Mouse (Mus musculus) right cerebral cortex, postnatal 14 days (tissue): Measurements from ENCODE around the gene Ccdc8.

Experiments
- DNase-seq: peaks from one replicate; pipeline ENCODE4 v3.0.0; 2022

Gene Ccdc8

DNA sequence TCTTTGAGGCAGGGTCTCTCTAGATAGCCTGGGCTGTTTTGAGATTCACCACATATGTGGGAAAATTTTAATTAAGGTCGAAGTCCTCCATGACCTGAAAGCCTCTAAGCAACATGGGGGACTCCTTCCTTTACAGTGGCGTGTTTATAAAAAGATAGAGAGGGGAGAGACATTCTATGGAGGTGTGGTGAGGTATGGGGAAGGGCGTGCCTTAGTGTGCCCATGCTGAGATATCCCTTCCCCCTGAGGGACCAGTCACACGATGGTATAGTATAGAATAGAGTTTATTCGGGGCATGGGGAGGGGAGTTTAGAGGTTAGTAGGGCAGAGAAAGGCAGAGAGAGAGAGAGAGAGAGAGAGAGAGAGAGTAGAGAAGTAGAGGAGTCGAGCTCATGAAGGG, 14.3 kb upstream of the Ccdc8 start:
- DNase-seq = no peak

DNA sequence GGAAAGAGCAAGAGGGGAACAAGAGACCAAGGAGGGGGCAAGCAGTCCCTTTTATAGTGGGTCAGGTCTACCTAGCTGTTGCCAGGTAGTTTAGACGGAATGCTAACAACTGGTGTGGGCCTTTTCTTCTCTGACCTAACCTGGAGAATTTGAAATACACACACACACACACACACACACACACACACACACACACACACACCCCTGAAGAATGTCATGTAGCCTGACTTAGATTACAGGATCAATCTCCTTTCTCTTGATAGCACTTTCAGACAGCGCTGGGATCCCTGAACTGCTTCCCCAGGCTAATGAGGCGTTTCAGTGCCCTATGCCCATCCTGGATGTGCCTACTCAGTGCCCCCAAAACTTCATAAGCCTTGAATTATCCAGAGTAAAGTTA, 13.9 kb upstream of the Ccdc8 start:
- DNase-seq = no peak

DNA sequence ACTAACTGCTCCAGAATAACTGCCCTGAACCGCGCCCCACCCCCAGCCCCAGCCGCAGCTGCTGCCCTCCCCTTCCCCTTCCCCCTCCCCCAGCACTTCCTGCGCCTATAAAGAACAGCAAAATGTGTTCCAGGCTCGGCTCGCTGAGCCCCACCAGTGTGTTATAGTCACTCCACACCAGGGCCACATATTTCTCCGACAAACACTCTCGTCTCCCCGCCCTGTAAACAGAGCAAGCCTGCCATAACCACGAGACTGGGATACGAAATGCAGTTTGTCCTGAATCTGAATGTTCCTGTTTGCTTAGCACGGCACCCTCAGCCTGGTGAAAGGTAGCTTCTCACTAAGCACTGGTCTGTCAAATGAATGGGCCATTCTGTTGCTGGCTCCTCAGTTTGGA, 12.2 kb upstream of the Ccdc8 start:
- peak; percentile 45 for DNase-seq

DNA sequence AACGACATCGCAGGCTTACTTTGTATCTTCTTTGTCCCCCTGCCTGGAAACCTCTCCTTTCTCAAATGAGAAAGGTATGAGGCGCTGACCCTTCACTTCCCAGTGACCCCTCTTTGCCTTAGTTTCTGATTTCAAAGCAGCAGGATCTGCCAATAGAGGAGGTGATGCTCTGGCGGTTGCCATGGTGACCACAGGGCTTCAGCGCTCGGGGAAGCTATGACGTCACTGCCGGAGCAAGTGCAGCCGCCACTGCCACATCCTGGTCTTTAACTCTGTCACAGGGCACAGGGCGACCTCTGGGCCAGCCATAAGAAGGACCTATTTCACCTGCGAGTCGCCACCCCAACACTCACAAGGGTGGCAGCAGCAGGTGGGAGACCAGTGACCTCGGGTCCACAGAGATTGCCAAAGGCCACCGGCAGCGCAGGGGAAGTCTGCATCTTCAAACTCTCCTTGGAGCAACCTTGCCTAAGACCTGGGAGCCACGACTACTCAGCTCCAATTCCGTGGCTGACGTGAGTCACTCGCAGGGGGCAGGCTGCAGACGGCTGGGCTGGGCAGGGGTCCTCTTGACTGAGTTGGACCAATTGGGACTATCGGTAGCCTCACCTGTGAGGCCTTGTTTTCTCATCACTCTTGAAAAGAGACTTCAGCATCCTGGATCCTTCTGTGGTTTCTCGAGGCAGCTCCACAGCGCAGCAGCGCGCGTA, 9.5 kb upstream of the Ccdc8 start, which contains the start of gene Gm42372:
Gm42372 (plus strand) TSS at position 228 of the 710 bp plus-strand sequence.
- peak; percentile 93 for DNase-seq

DNA sequence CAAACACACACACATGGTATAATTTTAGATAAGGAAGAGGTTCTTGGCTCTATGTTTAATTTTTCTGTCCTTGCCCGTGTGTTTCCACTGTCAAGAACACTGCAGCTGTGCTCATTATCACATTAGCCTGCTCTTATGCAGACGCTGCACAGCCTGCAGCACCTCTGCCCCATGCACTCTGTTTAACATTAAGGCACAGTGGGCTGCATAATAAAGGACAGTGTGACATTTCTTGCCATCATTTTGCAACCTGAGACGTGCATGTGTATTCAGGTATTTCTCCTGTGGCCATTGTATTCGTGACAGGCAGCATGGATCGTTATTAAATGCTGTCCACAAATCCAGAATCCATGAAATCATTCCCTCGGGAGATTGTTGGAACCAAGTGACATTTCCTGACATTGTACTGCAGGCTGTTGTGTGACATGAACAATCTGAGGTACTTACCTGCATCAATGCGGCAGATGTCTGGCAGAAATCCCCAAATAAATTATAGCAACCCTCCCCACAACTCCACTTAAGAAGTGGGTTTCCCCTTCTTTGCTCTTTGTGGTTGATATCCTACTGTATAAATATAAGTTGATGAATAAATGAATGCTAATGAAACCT, 4.9 kb upstream of the Ccdc8 start:
- no peak for DNase-seq

DNA sequence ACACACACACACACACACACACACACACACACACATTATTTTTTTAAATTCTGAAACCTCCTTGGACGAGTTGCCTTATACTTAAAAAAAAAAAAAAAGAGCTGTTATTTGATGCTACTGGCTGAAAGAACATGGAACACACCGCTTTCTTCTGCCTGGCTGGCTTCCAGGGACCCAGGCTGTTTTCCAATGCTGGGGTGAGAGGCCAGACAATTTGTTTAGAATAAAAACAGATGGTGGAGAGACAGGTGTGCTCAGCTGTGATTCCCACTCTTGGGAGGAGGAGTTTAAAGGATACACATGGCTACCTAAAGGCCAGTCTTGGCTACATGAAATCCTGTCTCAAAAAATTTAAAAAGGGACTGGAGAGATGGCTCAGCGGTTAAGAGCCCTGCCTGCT, 4.1 kb upstream of the Ccdc8 start:
- DNase-seq = no peak

DNA sequence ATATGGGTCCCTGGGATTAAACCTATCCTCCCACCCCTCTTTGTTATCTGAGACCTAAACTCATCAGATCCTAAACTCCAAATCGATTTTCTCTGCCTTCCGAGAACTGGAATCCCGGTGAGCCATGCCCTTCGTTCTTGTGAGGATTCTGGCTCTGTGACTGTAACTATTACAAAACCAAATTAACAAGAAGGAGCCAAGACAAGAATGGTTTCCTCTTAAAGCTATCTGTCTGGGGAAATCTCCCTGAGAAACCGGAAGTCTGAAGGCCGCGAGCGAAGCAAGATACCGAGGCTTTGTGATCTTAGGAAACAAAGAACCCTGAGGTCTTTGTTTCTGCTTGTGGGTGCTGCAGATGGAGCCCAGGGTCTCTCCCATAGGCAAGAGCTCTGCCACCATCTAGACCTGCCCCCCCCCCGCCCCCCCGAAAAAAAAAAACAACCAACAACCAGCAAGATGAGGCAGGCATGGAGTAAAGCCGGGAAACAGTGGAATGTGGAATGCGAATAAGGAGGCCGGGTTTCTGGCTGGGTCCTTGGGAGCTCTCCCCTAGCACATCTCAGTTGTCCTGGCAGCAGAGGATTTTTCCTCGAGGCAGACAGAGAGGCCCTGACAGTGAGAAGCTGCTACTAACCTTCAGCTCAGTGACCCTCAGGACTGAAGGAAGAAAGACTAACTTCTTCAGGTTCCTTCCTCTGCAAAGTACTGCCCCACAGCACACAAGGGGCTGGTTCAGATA, 2.3 kb upstream of the Ccdc8 start:
- no peak for DNase-seq

DNA sequence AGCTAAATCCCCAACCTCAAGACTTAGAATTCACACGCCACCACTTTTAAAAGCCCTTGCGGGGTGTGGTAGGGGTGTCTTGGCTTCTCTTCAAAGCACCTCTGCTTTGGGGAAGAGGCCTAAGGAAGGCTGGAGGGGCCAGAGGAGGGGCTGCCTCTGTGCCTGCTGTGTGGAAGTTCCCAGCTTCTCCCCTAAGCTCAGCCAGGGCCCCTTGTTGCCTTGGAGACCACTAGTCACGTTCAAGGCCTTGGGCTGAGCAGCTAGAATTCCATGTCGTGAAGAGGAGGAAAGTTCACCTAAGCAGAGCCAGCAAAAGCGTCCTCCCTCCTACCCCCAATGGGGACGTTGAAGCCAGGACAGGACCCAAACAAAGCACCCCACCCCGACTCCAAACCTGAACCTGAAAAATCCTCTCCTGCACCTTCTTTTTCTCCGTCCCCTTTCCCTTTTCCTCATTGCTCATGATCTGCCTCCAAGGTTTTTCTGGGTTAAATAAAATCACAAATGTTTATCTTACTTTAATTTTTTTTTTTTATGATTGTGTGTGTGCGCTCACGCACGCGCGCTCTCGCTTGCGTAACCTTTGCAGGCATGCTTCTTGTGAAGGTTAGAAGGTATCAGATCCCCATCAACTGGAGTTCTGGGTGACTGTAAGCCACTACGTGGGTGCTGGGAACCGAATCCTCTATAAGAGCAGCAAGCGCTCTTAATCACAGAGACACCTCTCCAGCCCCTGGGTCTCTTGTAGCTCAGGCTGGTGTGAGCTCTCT, 642 bp upstream of the Ccdc8 start:
- DNase-seq = no peak

DNA sequence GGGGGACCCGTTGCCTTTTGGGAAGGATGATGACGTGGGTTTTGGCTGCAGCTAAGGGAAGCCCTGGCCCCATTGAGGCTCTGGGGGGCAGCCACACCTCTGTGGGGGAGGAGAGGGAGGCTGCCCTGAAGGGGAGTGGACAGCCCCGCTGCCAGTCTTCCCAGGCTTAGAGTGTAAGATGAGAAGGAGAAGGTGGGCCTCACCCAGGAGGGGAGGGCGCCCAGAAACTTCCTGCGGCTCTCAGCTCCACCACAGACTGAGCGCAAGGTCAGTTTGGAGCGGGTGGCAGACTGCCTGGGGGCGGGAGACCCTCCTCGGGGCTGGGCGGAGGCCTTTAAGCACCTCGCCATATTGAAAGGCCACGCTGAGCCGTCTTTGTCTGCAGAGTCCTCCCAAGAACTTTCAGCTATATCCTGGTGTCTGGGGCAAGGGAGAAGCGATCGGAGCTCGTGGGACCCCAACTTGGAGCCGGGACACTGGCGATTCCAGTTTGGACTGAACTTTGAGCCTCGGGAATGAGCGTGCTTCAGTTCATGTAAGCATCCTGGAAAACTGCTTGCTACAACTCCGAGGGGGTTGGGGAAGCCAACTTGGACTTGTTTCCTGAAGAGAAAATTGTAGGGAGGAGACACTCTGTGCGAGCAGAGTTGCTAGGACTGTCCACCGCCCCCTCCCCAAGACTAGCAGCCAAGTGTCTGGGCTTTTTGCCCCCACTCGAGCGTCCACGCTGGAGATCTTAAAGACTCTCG, 1.3 kb downstream of the Ccdc8 start:
- DNase-seq = peak; percentile 42

DNA sequence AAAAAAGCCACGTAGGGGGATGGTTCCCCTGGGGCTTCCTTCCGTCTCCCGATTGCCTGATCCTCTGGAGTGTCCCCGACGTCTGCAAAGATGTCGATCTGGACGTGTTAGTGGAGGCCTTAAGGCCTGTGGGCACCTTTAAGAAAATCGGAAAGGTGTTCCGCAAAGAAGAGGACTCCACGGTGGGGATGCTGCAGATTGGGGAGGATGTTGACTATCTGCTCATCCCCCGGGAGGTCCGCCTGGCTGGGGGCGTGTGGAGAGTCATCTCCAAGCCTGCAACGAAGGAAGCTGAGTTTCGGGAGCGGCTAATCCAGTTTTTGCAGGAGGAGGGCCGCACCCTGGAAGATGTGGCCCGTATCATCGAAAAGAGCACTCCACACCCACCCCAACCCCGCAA, 1.9 kb downstream of the Ccdc8 start:
- DNase-seq = no peak

DNA sequence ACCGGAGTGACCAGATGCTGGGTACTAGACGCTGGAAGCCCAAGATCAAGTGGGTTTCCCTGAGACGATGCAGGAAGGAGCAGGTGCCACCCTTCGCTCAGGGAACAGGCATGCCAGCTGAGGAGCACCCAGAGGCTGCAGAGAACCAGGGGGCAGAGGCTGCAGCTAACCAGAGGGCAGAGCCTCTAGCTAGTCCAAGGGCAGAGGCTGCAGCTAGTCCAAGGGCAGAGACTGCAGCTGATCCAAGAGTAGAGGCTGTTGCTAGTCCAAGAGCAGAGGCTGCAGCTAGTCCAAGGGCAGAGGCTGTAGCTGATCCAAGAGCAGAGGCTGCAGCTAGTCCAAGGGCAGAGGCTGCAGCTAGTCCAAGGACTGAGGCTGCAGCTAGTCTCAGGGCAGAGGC, 2.8 kb downstream of the Ccdc8 start:
- DNase-seq = no peak

DNA sequence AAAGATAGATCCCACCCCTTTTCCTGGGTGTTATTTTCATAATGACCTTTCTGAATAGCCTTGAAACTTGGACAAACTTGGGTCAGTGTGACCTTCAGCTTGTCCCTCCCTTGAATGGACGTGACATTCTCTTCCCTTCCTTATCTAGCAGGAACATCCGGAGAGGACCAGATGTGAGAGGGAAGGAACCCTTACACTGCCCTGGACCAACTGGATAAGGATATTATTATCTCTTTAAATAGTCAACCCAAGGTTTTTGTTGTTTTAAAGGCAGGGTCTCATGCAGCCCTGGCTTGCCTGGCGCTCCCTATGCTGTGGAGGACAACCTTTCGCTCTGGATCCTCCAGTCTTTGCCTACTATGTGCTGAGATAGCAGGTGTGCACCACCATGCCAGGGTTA, 6.7 kb downstream of the Ccdc8 start:
- no peak for DNase-seq

DNA sequence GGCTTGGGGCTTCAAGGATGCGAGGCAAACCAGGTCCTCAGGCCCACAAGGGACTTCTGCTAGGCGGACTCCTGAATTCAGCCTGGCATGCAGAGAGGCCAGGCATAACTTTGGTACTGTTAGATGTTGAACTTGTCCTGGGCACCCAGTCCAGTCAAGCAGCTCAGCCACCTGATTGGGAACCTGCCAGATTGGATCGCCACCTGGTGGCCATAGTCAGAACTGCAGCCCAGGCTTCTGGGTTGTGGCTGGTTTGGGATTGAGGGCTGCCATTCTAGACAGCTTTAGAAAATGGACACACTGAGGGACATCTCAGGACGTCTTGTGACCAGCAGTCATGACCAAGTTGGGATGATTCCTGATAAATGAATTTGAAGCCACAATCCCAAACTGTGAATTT, 7.1 kb downstream of the Ccdc8 start:
- peak; percentile 81 for DNase-seq

DNA sequence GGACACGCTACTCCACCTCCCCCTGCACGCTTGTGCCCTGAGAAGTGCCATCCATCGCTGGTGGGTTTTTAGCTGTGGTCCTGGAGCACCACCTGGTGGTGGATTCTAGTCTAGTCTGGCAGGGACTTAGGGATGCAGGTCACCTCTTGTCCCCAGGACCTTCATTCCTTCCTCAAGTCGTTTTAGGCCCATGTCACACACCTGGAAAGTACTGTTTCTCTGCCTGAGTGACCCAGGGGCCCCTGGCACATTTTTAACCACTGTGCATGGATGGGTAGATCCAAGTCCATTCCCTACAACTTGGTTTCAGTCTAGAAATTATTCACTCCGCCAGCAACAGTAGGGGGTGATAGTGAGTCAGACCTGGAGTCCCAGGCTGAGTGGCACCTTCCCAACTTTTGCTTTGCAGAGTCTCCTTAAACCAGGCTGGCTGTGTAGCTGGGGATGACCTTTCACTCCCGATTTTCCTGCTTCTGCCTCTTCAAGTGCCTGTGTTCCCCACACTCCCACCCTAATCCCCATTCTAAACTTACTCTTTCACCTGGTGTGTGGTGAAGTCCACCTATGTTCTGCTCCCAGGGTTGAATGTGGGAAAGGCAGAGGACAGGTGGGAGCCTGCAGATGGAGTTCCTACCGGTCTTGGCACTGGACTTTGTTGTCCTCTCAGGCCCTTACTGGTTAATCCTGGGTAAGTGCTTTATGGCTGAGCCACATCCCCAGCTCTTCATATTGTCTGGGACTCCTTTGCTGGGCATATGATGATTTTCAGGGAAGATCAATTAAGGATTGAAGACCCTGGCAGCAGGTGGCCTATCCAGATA, 10.1 kb downstream of the Ccdc8 start:
- peak; percentile 86 for DNase-seq

DNA sequence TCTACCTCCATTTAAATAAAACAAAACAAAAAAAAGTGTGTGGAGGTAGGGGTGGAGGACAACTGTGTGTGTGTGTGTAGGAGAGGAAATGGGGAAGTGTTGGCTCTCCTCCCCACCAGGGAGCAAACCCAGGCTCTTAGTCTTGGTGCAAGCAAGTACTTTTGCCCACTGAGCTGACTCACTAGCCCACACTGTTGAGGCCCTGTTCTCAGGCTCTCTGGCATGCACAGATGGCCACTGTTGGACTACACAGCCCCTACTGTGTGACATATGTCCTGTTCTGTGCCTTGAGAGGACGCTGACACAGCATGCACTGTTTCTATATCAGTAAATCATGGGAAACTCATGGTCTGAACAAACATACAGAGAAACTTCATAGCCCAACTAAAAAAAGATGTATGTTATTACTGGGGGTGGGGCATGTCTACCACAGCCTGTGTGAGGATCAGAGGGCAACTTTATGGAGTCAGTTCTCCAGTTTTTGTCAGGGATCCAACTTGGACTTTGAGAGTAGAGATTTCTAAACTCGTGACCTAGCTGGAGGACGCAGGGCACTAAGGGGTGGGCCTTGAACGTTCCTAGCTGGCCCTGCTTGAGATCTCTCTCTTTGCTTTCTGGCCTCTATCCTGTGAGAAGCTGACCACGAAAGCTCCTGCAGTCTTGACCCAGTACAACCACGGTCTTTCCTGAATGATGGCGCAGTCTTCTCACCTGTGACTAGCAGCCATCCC, 10.9 kb downstream of the Ccdc8 start:
- no peak for DNase-seq

DNA sequence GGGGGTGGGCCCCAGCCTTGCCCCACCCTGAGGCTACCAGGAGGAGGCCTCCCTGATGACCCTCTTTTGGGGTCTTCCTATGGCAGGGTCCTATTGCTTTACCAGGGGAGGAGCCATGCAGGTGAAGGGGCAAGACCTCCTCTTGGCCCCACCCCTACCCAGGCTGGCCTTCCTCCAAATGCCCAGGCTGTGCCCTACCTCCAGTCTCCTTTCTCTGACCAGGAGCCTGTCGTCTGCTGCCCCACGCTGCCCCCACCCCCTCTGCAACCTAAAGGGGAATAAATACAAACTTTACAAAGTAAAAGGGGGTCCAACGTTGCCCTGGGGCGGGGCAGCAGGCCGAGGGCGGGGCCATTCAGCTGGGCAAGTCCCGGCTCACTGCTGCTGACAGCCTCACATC, 12.2 kb downstream of the Ccdc8 start:
- DNase-seq = no peak

DNA sequence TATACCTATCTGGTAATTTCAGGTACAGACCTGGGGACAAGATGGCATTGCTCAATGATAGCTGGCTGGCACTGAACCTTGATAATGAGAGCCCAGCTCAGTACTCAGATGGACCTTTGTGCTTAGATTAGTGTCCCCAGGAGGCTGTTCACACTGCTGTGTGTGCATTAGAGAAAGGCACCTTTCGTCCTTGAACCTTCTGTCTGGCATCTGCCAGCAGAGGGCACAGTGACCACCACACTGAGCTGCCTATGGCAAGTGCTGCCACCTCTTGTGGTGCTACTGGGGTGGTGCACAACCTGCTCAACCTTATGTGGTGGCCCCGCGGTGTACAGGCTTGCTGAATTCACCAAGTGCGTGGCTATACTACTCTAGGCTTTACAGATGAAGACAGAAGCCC, 14.8 kb downstream of the Ccdc8 start:
- no peak for DNase-seq

DNA sequence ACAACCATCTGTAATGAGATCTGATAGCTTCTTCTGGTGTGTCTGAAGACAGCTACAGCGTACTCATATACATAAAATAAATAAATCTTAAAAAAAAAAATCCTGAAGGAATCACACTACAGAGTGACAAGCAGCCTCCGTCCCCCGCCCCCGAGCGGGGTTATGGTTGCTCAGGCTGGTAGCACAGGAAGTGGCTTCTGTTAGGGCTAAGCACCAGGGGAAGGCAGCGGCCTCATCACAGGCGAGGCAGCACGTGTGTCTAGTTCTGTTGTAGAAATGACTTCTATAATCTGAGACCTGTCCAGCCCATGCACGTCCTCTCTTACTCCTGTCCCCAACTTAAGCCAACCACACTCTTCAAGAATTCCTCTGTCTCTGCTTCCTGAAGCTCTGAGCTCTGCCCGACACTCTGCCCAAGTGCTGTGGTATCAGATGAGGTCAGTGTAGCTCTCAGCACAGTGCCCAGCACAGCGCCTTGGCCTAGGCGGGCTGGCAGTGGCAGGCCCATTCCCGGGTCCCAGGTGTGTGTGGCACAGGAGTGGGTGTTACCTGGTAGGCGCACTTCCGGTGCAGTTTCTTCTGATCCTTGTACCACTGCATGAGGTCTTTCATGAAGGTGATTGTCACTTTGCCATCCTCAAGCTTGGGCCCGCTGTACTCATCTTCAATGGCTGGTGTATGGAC, 17.0 kb downstream of the Ccdc8 start:
- no peak for DNase-seq

DNA sequence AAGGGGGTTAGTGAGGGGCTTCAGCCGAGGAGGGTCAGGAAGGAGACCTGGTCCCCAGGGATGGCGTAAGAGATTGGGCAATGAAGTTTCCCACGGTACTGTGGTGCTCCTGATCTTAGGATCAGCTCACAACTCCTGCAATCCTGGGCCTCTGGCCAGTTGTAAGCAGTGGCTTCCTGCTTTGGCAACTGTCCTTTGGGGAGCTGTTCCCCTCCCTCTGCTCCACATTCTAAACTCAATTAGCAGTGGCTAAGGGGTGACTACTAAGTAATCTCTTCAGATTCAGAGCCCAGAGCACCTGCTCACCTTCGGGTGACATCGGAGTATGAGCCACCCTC, 17.5 kb downstream of the Ccdc8 start:
- DNase-seq = no peak

DNA sequence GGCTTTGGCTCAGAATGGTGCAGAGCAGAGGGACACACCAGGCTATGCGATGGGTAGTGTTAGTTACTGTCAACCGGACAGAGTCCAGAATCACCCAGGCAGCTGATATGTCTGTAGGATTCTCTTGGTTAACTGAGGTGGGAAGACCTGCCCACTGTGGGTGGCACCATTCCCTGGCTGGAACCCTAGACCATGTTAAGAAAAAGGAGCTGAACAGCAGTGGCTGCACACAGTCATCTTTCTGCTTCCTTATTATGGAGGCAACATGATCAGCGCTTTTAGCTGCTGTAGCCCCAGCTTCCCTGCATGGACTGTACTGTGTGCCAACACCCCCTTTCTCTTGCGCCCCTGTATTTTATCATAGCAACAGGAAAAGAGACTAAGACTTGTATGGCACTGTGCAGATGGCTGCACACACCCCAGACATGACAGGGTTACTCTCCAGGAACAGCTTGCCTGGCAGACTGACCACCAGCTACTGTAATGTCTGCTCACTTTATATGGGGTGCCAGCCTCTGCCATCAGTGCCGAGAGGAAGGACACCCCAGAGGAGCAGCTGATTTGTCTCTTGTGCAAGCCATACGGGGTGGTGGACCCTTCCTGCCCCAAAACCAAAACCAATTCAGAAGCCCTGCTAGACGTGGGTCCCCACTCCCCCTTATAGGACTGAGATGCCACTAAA, 19.5 kb downstream of the Ccdc8 start:
- no peak for DNase-seq
